20 mouse cellular contexts compared by ENCODE assay signal in genomic region chr8:104644187-104644586, GRCm38 (mm10). TPM values are rescaled to one million over a fixed set of nuclear protein-coding genes. Genes with fewer than 3 reads are reported as not detected.
DNase-seq lines count a peak whose midpoint lies in the region; ATAC-seq and TF ChIP-seq lines count a peak whose summit lies in the region.
"Not testable (repeated sequence)": the region's sequence is repeated elsewhere in the genome, so short reads cannot be mapped to it uniquely, and the experiment has no call there.
"Had no signal": no experiment of that assay in that cellular context is flagged by ENCODE, and none has a peak within 500 bp of the region (broad histone marks: within the 10 kb centered on the region; RNA-seq: fewer than 3 reads in every experiment).

No protein-coding gene starts in this region.

- WGBS in heart, postnatal 0 days = 54% methylated on average over 3 of the region's 3 CpGs
- WGBS in intestine, postnatal 0 days = 68% methylated on average over 3 of the region's 3 CpGs
- 59% methylated on average over 3 of the region's 3 CpGs for WGBS in liver, embryonic 11.5 days
- 67% methylated on average over 3 of the region's 3 CpGs for WGBS in midbrain, postnatal 0 days

- H3K9me3 ChIP-seq in MEL (replicated peaks; ENCODE audit: insufficient read depth, low read length); heart, postnatal 0 days (replicated peaks; ENCODE audit: control insufficient read depth, low read length); intestine, postnatal 0 days (ENCODE audit: control insufficient read depth); liver, embryonic 11.5 days (ENCODE audit: control insufficient read depth, low read length); midbrain, postnatal 0 days (ENCODE audit: low read length): not testable (repeated sequence)

- not testable (repeated sequence) for TF ChIP-seq POLR2A in MEL (IDR thresholded peaks at IDR 0.05; ENCODE audit: control insufficient read depth in 1 of 2, insufficient read depth in 1 of 2, low read depth in 1 of 2, low read length in 2 of 2, poor library complexity in 1 of 2)

- not testable (repeated sequence) for ATAC-seq in heart, postnatal 0 days (ENCODE audit: insufficient read depth, low read depth); intestine, postnatal 0 days; liver, embryonic 11.5 days (replicated peaks; ENCODE audit: low FRiP score); midbrain, postnatal 0 days (ENCODE audit: low FRiP score)

- not testable (repeated sequence) for TF ChIP-seq EP300 in MEL (IDR thresholded peaks at IDR 0.05; ENCODE audit: low read depth in 1 of 2, low read length in 2 of 2); heart, postnatal 0 days (IDR thresholded peaks at IDR 0.05; ENCODE audit: low read depth)

- not testable (repeated sequence) for H3K27ac ChIP-seq in MEL (ENCODE audit: control insufficient read depth, low read depth, low read length); heart, postnatal 0 days (ENCODE audit: low read depth); intestine, postnatal 0 days (ENCODE audit: low read depth, low read length); liver, embryonic 11.5 days (ENCODE audit: low read depth, low read length); midbrain, postnatal 0 days (ENCODE audit: low read depth, low read length)

- H3K4me3 ChIP-seq in MEL (ENCODE audit: control insufficient read depth in 1 of 2, insufficient read depth in 1 of 2, low read depth in 2 of 2, low read length in 2 of 2); heart, postnatal 0 days (ENCODE audit: low read depth, low read length); intestine, postnatal 0 days (ENCODE audit: low read depth, low read length); liver, embryonic 11.5 days (ENCODE audit: low read depth, low read length); midbrain, postnatal 0 days (ENCODE audit: low read depth, low read length): not testable (repeated sequence)

- H3K79me2 ChIP-seq in MEL (ENCODE audit: control insufficient read depth, insufficient read depth, low read length, poor library complexity) = peaks cover 14% of the 10 kb centered on the region

- H3K9ac ChIP-seq in MEL (ENCODE audit: control insufficient read depth, low read depth, low read length, poor library complexity, severe bottlenecking); heart, postnatal 0 days (replicated peaks; ENCODE audit: low read depth, low read length); intestine, postnatal 0 days (ENCODE audit: low read depth, low read length); liver, embryonic 11.5 days (ENCODE audit: low read depth, low read length); midbrain, postnatal 0 days (replicated peaks; ENCODE audit: low read length, poor library complexity, severe bottlenecking): not testable (repeated sequence)

- TF ChIP-seq CTCF in MEL (IDR thresholded peaks at IDR 0.05 in 2 of 3, conservative IDR thresholded peaks at IDR 0.05 in 1 of 3; ENCODE audit: control insufficient read depth in 1 of 3, insufficient read depth in 1 of 3, low read depth in 2 of 3, low read length in 3 of 3, poor library complexity in 1 of 3, severe bottlenecking in 1 of 3) = peak in 1 of 3 experiments; percentile 17; a peak in 2 of 6 replicates
- TF ChIP-seq CTCF in heart, postnatal 0 days (IDR thresholded peaks at IDR 0.05; ENCODE audit: low read depth) = peak; percentile 42
- TF ChIP-seq CTCF in intestine, postnatal 0 days (IDR thresholded peaks at IDR 0.05; ENCODE audit: low read depth) = peak; percentile 47
- TF ChIP-seq CTCF in midbrain, postnatal 0 days (IDR thresholded peaks at IDR 0.05) = peak; percentile 46

- H3K4me2 ChIP-seq in heart, postnatal 0 days (ENCODE audit: low read depth, low read length); intestine, postnatal 0 days (replicated peaks; ENCODE audit: low read depth); liver, embryonic 11.5 days; midbrain, postnatal 0 days (ENCODE audit: low read depth, low read length, poor library complexity, severe bottlenecking): not testable (repeated sequence)

- H3K4me1 ChIP-seq in MEL (ENCODE audit: control insufficient read depth in 1 of 2, insufficient read depth in 2 of 2, low read length in 2 of 2) = peaks cover 0 to 16% of the 10 kb centered on the region in 2 experiments; a peak in 2 of 4 replicates
- peaks cover 12% of the 10 kb centered on the region for H3K4me1 ChIP-seq in heart, postnatal 0 days (ENCODE audit: control insufficient read depth, insufficient read depth)
- not testable (repeated sequence) for H3K4me1 ChIP-seq in intestine, postnatal 0 days (replicated peaks; ENCODE audit: control insufficient read depth, insufficient read depth, low read length); liver, embryonic 11.5 days (replicated peaks; ENCODE audit: control insufficient read depth, insufficient read depth, low read length)
- H3K4me1 ChIP-seq in midbrain, postnatal 0 days (ENCODE audit: insufficient read depth, low read length) = peaks cover 10% of the 10 kb centered on the region; the same call in 1 of the 2 replicates

- not testable (repeated sequence) for DNase-seq in MEL (ENCODE audit: low read depth, low spot score); heart, postnatal 0 days (ENCODE audit: low spot score); midbrain, postnatal 0 days (ENCODE audit: low spot score)
- DNase-seq in kidney, postnatal 14 days = peak; percentile 2
- peak; percentile 2 for DNase-seq in liver, embryonic 11.5 days (ENCODE audit: low spot score)

- H3K27me3 ChIP-seq in MEL (ENCODE audit: control insufficient read depth in 1 of 2, insufficient read depth in 2 of 2, low read length in 2 of 2); heart, postnatal 0 days (ENCODE audit: control insufficient read depth, insufficient read depth, low read length); intestine, postnatal 0 days (replicated peaks; ENCODE audit: control insufficient read depth, insufficient read depth, low read length); liver, embryonic 11.5 days (replicated peaks; ENCODE audit: control insufficient read depth, insufficient read depth, low read length); midbrain, postnatal 0 days (ENCODE audit: insufficient read depth, low read length): not testable (repeated sequence)

- not testable (repeated sequence) for TF ChIP-seq RAD21 in MEL (IDR thresholded peaks at IDR 0.05; ENCODE audit: low read depth, low read length)

- not testable (repeated sequence) for H3K36me3 ChIP-seq in MEL (ENCODE audit: control insufficient read depth in 1 of 2, insufficient read depth in 2 of 2, low read length in 2 of 2); heart, postnatal 0 days (replicated peaks; ENCODE audit: control insufficient read depth, insufficient read depth, low read length); intestine, postnatal 0 days (ENCODE audit: control insufficient read depth, insufficient read depth); liver, embryonic 11.5 days (ENCODE audit: control insufficient read depth, insufficient read depth, low read length); midbrain, postnatal 0 days (ENCODE audit: insufficient read depth, low read length)

RNA-seq across cellular contexts. Expression of gene Ciao2b, which starts 2.4 kb away (rescaled TPM):
- 78.7 and 82.4 TPM in 2 replicates for total RNA-seq in MEL (2012; rRNA removed)
- 100 to 1,000 TPM in 1 of 2 experiments, not detected in 1; 110 TPM for polyA plus RNA-seq in MEL (2012; ENCODE audit: insufficient read depth in 1 of 2, insufficient read length in 2 of 2, low read depth in 1 of 2, low replicate concordance in 2 of 2, missing spikeins in 1 of 2)
- total RNA-seq in heart, postnatal 0 days (2014; rRNA removed; ENCODE audit: low replicate concordance) = 132 and 184 TPM in 2 replicates
- polyA plus RNA-seq in heart, postnatal 0 days (2015; fragmentation: Nextera tagmentation; extraction: Ambion mirVana) = 141 and 147 TPM in 2 replicates
- polyA plus RNA-seq in intestine, postnatal 0 days (2015; fragmentation: Nextera tagmentation; extraction: Ambion mirVana) = 59.1 and 60.6 TPM in 2 replicates
- 93.1 and 94.0 TPM in 2 replicates for polyA plus RNA-seq in liver, embryonic 11.5 days (2014; fragmentation: Nextera tagmentation; extraction: Ambion mirVana)
- total RNA-seq in midbrain, postnatal 0 days (2014; rRNA removed) = 60.6 and 84.0 TPM in 2 replicates
- 108 and 113 TPM in 2 replicates for polyA plus RNA-seq in midbrain, postnatal 0 days (2015; fragmentation: Nextera tagmentation; extraction: Ambion mirVana)

RNA-seq across cellular contexts. Expression of gene Rrad, which starts 13.1 kb away (rescaled TPM):
- total RNA-seq in MEL (2012; rRNA removed) = 8.9 and 9.0 TPM in 2 replicates
- polyA plus RNA-seq in MEL (2012; ENCODE audit: insufficient read depth in 1 of 2, insufficient read length in 2 of 2, low read depth in 1 of 2, low replicate concordance in 2 of 2, missing spikeins in 1 of 2) = 1 to 10 TPM in 1 of 2 experiments, not detected in 1; 9.4 TPM
- total RNA-seq in heart, postnatal 0 days (2014; rRNA removed; ENCODE audit: low replicate concordance) = 197 and 317 TPM in 2 replicates
- 235 and 284 TPM in 2 replicates for polyA plus RNA-seq in heart, postnatal 0 days (2015; fragmentation: Nextera tagmentation; extraction: Ambion mirVana)
- polyA plus RNA-seq in intestine, postnatal 0 days (2015; fragmentation: Nextera tagmentation; extraction: Ambion mirVana) = 5.8 and 6.1 TPM in 2 replicates
- polyA plus RNA-seq in liver, embryonic 11.5 days (2014; fragmentation: Nextera tagmentation; extraction: Ambion mirVana) = 1.6 and 4.1 TPM in 2 replicates
- 3.0 and 3.5 TPM in 2 replicates for total RNA-seq in midbrain, postnatal 0 days (2014; rRNA removed)
- polyA plus RNA-seq in midbrain, postnatal 0 days (2015; fragmentation: Nextera tagmentation; extraction: Ambion mirVana) = 3.3 and 3.4 TPM in 2 replicates

RNA-seq across cellular contexts. Expression of gene Cdh16, which starts 20.0 kb away (rescaled TPM):
- not detected in 2 replicates for total RNA-seq in MEL (2012; rRNA removed)
- polyA plus RNA-seq in MEL (2012; ENCODE audit: insufficient read depth in 1 of 2, insufficient read length in 2 of 2, low read depth in 1 of 2, low replicate concordance in 2 of 2, missing spikeins in 1 of 2) = under 1 TPM in 1 of 2 experiments, not detected in 1; 0.45 TPM
- total RNA-seq in heart, postnatal 0 days (2014; rRNA removed; ENCODE audit: low replicate concordance) = 8.3 and 8.9 TPM in 2 replicates
- 11.4 and 13.1 TPM in 2 replicates for polyA plus RNA-seq in heart, postnatal 0 days (2015; fragmentation: Nextera tagmentation; extraction: Ambion mirVana)
- not detected in 2 replicates for polyA plus RNA-seq in intestine, postnatal 0 days (2015; fragmentation: Nextera tagmentation; extraction: Ambion mirVana)
- 0.18 and 0.34 TPM in 2 replicates for polyA plus RNA-seq in liver, embryonic 11.5 days (2014; fragmentation: Nextera tagmentation; extraction: Ambion mirVana)
- total RNA-seq in midbrain, postnatal 0 days (2014; rRNA removed) = not detected in 2 replicates
- polyA plus RNA-seq in midbrain, postnatal 0 days (2015; fragmentation: Nextera tagmentation; extraction: Ambion mirVana) = not detected in 2 replicates
- total RNA-seq: adrenal gland, postnatal 25 days; gastrocnemius, postnatal 36 days; granulocyte monocyte progenitor cell, adult 5-6 weeks had no signal
- polyA plus RNA-seq: activated CD4-positive, CD25-positive, alpha-beta regulatory T cell, adult 4 months; brain, embryonic 14.5 days; cortical plate, adult 2 months; embryonic facial prominence, embryonic 10.5 days; embryonic facial prominence, embryonic 13.5 days; erythroblast, embryonic 14.5 days; forebrain, embryonic 12.5 days; forebrain, embryonic 15.5 days; hindbrain, embryonic 10.5 days; hindbrain, embryonic 13.5 days; hindbrain, embryonic 16.5 days had no signal

RNA-seq across cellular contexts. Expression of gene Pdp2, which starts 52.9 kb away (rescaled TPM):
- total RNA-seq in MEL (2012; rRNA removed) = 12.2 and 12.3 TPM in 2 replicates
- polyA plus RNA-seq in MEL (2012; ENCODE audit: insufficient read depth in 1 of 2, insufficient read length in 2 of 2, low read depth in 1 of 2, low replicate concordance in 2 of 2, missing spikeins in 1 of 2) = 10 to 100 TPM in 1 of 2 experiments, not detected in 1; 12.4 TPM
- total RNA-seq in heart, postnatal 0 days (2014; rRNA removed; ENCODE audit: low replicate concordance) = 4.0 and 4.2 TPM in 2 replicates
- polyA plus RNA-seq in heart, postnatal 0 days (2015; fragmentation: Nextera tagmentation; extraction: Ambion mirVana) = 5.7 and 6.1 TPM in 2 replicates
- polyA plus RNA-seq in intestine, postnatal 0 days (2015; fragmentation: Nextera tagmentation; extraction: Ambion mirVana) = 12.2 and 15.2 TPM in 2 replicates
- polyA plus RNA-seq in liver, embryonic 11.5 days (2014; fragmentation: Nextera tagmentation; extraction: Ambion mirVana) = 10.6 and 11.1 TPM in 2 replicates
- total RNA-seq in midbrain, postnatal 0 days (2014; rRNA removed) = 12.1 and 16.0 TPM in 2 replicates
- 16.9 and 18.0 TPM in 2 replicates for polyA plus RNA-seq in midbrain, postnatal 0 days (2015; fragmentation: Nextera tagmentation; extraction: Ambion mirVana)

Comparison
In these comparisons a context has a peak if more than half of its experiments do, and no peak if none do; other contexts are left out.
1. RNA of gene Rrad, which starts 13.1 kb away (polyA plus RNA-seq): 235 to 284 TPM in heart, postnatal 0 days; 9.4 TPM in MEL, 5.8 to 6.1 TPM in intestine, postnatal 0 days, 1.6 to 4.1 TPM in liver, embryonic 11.5 days and 3.3 to 3.4 TPM in midbrain, postnatal 0 days; every median in the first group is over 10 times any median in the second.